Mouse (Mus musculus): Measurements from ENCODE around the gene Atp8a1.

Atp8a1 gene

GRCm38 (mm10) chr5:67847253-67848165, at the start of gene Atp8a1:
TSS of gene Atp8a1 (minus strand) at chr5:67847434.
- DNase-seq: peak; percentile 99

DNA sequence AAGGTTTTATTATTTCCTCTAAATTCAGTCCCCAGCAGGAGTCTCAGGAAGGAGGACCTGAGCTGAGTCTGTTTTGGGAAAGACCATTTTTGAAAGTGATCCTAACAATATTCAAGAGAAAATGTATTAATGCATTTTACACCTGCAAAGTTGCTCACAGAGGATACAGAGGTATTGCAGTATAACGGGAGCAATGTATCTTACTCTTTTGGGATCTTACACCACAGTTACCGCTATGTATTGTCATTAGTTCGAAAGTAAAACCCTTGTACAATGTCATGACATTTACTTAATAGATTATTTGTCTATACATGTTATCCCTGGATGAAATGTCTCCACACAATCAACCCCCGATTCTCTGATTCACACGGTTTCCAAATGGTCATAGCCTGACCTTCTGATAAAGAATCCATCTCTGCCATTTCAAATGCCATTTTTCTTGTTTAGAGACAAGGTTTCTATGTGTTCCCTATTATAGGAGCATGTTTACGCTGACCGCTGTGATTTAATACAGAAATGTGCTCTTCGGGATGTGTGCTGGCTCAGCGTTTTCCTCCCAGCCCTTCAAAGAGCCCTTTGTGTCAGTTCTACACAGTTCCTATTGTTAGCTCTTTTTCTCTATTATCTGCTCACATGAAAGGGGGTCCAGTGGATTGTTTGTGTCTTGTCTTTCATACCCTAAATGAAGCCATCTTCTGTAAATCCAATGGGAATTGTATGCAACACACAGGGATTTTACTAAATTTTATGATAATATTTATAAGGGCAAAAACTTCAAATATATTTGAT, 37.4 kb upstream of the Atp8a1 start:
- DNase-seq: no peak

DNA sequence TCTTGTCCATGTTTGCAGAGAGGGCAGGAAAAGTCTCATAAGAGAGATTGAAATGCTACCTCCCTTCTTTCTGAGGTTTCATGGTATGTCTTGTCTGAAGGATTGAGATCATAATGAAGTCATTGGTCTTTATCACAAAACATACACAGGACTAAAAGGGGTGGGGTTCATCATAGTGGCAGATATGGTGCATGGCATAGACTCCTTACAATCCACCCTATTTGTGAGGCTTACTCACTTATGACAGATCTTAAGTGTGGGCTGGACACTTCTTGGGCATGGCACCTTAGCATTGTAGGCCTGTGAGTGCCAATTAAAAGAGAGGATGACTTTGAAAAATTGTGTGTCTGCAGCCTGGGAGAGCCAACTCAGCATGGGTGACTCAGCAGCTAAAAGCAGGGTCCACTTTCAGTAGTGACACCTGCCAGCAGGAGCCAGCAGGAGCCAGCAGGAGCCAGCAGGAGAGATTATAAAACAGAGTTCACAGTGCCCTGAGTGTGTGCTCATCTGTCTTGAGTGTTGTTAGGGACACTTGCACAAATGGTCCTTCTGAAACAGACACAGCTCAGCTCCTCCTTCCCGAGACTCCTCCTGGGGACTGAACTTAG, 36.4 kb upstream of the Atp8a1 start:
- no peak for DNase-seq

DNA sequence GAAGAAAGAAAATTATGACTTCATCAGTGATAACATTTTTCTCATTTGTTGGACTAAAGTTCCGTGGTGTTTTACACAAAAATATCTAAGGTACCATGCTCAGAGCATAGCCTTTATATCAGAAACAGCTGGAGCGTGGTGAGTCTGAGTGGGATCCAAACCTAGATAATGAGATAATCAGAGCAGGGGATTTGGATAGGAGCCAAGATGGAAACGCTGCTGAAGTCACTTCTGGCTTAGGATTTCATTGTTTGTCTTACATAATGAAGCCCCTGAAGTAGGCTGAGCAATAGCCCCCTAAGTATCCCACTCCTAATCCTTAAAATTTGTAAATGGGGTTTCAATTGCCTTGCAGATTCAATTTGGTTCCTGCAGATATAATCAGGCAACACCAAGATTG, 24.2 kb upstream of the Atp8a1 start:
- DNase-seq: no peak

DNA sequence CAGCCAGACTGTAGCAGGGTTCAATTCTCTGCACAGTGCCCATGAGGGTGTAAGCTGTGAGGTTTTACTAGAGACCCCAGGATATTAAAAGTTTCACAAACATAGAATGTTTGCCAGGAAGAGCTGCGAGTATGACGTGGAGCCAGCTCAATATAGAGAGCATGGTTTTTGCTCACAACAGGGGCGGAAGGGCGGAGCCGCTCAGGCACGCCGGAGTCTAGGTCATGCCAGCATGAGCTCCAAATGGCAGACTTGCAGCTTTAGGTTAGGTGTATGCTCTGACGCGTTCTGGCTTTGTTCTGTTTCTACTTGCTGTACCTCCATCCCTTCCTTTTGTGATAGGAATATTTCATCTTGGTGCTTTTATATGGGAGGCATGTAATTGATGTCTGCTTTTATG, 19.0 kb upstream of the Atp8a1 start:
- no peak for DNase-seq

- no peak for DNase-seq
Measured at GRCm38 (mm10) chr5:67865670-67866069, 18.4 kb upstream of the Atp8a1 start.

- DNase-seq: no peak
Measured at GRCm38 (mm10) chr5:67864508-67865060, 17.4 kb upstream of the Atp8a1 start.

- no peak for DNase-seq
Measured at GRCm38 (mm10) chr5:67863950-67864391, 16.7 kb upstream of the Atp8a1 start.

GRCm38 (mm10) chr5:67854963-67855606, 7.9 kb upstream of the Atp8a1 start:
- DNase-seq: no peak

GRCm38 (mm10) chr5:67852860-67853259, 5.6 kb upstream of the Atp8a1 start:
- DNase-seq: no peak

GRCm38 (mm10) chr5:67849411-67849810, 2.2 kb upstream of the Atp8a1 start:
- DNase-seq: no peak

- DNase-seq: no peak
Measured at GRCm38 (mm10) chr5:67848511-67849014, 1.3 kb upstream of the Atp8a1 start.

GRCm38 (mm10) chr5:67846361-67847224, 641 bp downstream of the Atp8a1 start:
- DNase-seq: peak; percentile 53

GRCm38 (mm10) chr5:67845190-67845691, 2.0 kb downstream of the Atp8a1 start:
- peak; percentile 37 for DNase-seq

DNA sequence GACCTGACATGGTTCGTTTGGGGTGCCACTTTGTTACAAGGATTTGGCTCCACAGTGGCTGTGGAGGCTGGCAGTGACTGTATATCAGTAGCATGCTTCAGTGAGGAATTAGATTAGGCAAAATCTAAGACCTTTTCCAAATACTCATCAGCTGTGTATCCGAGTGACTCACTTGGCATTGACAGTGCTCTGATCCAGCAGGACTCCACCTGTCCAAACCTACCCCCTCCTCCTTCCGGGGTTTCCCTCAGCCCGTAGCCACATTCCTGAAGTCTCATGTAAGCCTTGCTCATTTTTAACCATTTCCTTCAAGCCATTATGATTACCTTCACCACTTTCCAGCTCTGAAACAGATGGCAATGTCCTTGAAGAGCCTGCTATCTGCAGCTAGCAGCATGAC, 3.2 kb downstream of the Atp8a1 start:
- DNase-seq: no peak

- DNase-seq: no peak
Measured at GRCm38 (mm10) chr5:67842306-67842705, 4.9 kb downstream of the Atp8a1 start.

DNA sequence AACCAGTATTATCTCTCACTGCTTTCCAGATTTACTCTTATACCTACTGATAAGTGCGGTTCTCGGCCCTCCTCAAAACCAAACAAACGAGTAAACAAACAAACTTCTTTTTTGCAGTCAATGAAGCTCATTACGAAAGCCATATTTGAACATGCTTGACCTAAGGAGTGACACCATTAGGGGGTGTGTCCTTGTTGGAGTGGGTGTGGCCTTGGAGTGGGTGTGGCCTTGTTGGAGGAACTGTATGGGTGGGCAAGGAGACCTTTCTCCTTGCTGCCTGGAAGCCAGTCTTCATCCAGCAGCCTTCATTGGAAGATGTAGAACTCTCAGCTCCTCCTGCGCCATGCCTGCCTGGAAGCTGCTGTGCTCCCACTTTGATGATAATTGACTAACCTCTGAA, 13.4 kb downstream of the Atp8a1 start:
- no peak for DNase-seq

DNA sequence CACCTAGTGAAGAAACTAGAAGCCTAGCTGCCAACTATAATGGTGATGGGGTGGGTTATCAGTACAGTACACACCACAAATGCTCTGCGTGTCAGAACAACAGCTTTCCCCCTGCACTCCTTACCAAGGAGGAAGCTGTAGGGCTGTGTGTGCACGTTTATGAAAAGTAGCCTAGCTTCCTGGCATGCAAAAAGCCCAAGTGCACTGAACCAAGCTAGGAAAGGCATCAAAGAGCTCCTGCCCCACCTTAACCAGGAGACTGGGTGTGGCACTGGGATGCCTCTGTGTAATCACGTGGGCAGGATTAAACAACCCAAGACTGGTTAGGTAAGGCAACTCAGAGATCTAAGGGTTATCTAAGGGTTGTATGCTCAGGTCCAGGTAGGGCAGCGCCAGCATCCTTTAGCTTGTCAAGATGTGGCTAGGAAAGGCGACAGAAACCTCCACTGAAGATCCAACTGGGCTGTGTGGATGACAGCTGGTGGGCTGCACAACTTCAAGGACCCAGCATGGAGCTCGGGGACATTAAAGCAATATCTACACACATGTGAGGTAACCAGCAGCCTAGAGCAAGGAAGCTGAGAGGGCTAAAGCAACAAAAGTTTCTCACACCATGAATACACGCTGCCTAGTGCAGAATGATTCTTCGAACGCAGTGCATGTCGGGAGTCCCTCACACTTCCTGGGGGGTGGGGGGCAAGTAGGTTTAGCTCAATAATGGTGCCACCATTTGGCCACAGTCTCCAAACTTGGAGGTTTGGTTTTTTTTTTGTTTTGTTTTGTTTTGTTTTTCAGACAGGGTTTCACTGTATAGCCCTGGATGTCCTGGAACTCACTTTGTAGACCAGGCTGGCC, 15.7 kb downstream of the Atp8a1 start:
- no peak for DNase-seq

DNA sequence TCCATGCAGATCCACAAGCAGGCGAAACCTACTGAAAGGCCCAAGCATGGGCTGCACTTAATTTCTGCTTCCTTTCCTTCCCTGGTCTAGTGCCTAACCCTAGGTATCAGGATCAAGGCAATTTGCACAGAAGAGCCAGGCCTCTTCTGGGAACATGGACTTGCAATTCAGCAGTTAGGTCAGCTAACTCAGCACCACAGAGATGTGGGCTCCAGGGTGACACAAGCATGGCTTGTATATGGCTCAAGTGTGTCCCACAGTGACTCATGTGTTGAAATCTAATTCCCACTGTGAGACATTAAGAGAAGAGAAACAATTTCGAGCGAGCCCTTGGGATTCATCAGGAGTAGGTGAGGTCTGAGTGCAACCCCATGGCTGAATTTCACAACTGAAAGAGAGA, 18.9 kb downstream of the Atp8a1 start:
- no peak for DNase-seq

- no peak for DNase-seq
Measured at GRCm38 (mm10) chr5:67826935-67827334, 20.3 kb downstream of the Atp8a1 start.

Data from lung, postnatal 14 days (tissue).